Mouse (Mus musculus): ENCODE results near the gene Per3. TPM values are rescaled to one million over a fixed set of nuclear protein-coding genes. Genes with fewer than 3 reads are reported as not detected.
"Not testable (repeated sequence)": the region's sequence is repeated elsewhere in the genome, so short reads cannot be mapped to it uniquely, and the experiment has no call there.

Per3 gene
- polyA plus RNA-seq, 1 experiment from 2014 or later = 5.9 TPM

DNA sequence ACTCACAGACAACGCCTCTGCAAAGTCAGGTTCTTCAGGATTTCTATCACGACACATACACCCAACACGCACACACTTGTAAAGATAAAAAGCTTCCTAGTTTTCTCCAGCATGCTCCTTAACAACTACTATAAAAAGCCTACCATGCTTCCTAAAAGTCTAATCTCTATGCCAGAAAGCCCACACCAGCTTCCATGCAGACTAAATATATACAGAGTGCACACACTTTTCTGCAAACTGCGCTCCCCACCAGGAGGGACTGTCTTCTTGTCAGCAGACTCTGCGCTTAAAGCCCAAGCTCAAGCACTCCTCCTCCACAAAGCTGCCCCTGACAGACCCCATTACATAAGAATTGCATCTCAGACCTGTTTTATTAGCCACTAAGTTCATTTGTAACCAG lies 3.0 kb downstream of the Per3 start:
- no peaks in the 10 kb centered on the region for H3K27me3 ChIP-seq (ENCODE audit: insufficient read depth, low read length)
- peaks cover 2% of the 10 kb centered on the region; the same call in 1 of the 2 replicates for H3K36me3 ChIP-seq (replicated peaks; ENCODE audit: insufficient read depth, low read length)
- no peak overlapping the region for H3K4me3 ChIP-seq (ENCODE audit: low read depth, low read length)
- H3K4me2 ChIP-seq (ENCODE audit: low read depth, low read length) = no peak overlapping the region
- 84% methylated on average over 5 of the region's 5 CpGs for WGBS (ENCODE audit: insufficient replicate concordance)
- no peak for ATAC-seq
- TF ChIP-seq EP300 (IDR thresholded peaks at IDR 0.05; ENCODE audit: low read depth) (no peak), CTCF (IDR thresholded peaks at IDR 0.05; ENCODE audit: low read depth) (no peak)
- DNase-seq = no peak
- H3K27ac ChIP-seq (ENCODE audit: low read depth) = no peak overlapping the region
- H3K4me1 ChIP-seq (ENCODE audit: insufficient read depth) = peaks cover 19% of the 10 kb centered on the region
- no peak overlapping the region for H3K9ac ChIP-seq (replicated peaks)
- H3K9me3 ChIP-seq (ENCODE audit: low read length) = no peaks in the 10 kb centered on the region

DNA sequence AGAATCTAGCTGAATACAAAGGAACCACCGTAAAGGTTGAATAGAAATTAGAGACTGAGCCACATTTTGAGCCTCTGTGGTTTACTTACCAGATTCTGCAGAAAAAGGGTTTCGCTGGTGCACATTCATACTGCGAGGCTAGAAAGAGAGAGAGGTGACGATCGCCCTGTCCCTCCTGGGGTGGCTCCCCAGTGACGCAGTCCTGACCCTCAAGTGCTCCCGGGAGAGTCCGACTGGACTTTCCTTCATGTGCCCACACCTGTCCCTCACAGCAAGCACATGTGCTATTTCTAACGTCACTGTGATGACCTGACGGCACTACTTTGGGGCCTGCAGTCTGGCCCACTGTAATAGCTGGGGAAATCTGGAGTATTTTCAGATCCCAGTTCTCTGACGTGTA lies 6.7 kb downstream of the Per3 start:
- H3K4me1 ChIP-seq (ENCODE audit: insufficient read depth) = no peaks in the 10 kb centered on the region
- no peaks in the 10 kb centered on the region; the same call in 1 of the 2 replicates for H3K36me3 ChIP-seq (replicated peaks; ENCODE audit: insufficient read depth, low read length)
- H3K4me2 ChIP-seq (ENCODE audit: low read depth, low read length) = no peak overlapping the region
- TF ChIP-seq CTCF (IDR thresholded peaks at IDR 0.05; ENCODE audit: low read depth) = no peak
- TF ChIP-seq EP300 (IDR thresholded peaks at IDR 0.05; ENCODE audit: low read depth) = no peak
- ATAC-seq (no peak), DNase-seq (no peak)
- H3K9me3 ChIP-seq (ENCODE audit: low read length) = no peaks in the 10 kb centered on the region
- no peak overlapping the region for H3K27ac ChIP-seq (ENCODE audit: low read depth)
- WGBS (ENCODE audit: insufficient replicate concordance) = 85% methylated on average over 11 of the region's 11 CpGs
- H3K9ac ChIP-seq (replicated peaks) = no peak overlapping the region
- H3K27me3 ChIP-seq (ENCODE audit: insufficient read depth, low read length) = no peaks in the 10 kb centered on the region
- no peak overlapping the region for H3K4me3 ChIP-seq (ENCODE audit: low read depth, low read length)

DNA sequence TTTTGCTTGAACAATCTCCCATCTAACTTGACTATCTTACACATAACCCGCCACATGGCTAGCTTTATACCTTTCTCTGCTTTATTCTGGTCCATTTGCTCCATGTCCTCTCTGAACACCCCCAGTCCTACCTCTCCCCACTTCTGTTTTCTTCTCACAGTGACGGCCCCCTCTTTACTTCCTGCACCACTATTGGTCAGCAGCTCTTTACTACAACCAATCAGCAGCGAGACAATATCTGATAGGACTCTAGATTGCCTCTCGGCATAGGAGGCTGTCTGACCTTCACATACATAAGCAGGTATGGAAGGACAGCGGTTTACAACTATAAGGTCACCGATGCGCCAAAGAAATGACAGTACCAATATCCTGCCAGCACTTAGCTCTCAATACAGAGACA lies 7.9 kb downstream of the Per3 start:
- DNase-seq (no peak), ATAC-seq (no peak)
- no peak overlapping the region for H3K4me2 ChIP-seq (ENCODE audit: low read depth, low read length)
- no peaks in the 10 kb centered on the region for H3K27me3 ChIP-seq (ENCODE audit: insufficient read depth, low read length)
- H3K4me1 ChIP-seq (ENCODE audit: insufficient read depth) = no peaks in the 10 kb centered on the region
- no peak overlapping the region for H3K27ac ChIP-seq (ENCODE audit: low read depth)
- no peak overlapping the region for H3K4me3 ChIP-seq (ENCODE audit: low read depth, low read length)
- no peaks in the 10 kb centered on the region for H3K9me3 ChIP-seq (ENCODE audit: low read length)
- no peak overlapping the region for H3K9ac ChIP-seq (replicated peaks)
- 84% methylated on average over 7 of the region's 7 CpGs for WGBS (ENCODE audit: insufficient replicate concordance)
- no peaks in the 10 kb centered on the region; the same call in 1 of the 2 replicates for H3K36me3 ChIP-seq (replicated peaks; ENCODE audit: insufficient read depth, low read length)
- TF ChIP-seq EP300 (IDR thresholded peaks at IDR 0.05; ENCODE audit: low read depth) (no peak), CTCF (IDR thresholded peaks at IDR 0.05; ENCODE audit: low read depth) (no peak)

DNA sequence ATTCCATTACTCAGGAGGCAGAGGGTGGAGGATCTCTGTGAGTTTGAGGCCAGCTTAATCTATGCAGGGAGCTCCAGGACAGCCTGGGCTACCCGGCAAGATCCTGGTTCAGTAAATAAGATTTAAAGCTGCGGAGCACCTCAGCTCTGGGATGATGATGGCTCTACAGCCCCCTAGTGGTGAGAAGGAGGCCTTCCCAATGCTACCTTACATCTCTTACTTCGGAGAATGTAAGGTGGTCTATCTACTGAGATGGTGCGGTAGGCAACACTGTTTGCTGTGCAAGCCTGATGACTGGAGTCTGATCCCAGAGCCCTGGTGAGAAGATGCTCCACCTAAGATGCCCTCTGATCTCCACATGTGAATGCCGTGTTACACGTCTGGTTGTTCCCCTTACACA lies 17.5 kb downstream of the Per3 start:
- Histone ChIP-seq H3K27ac (ENCODE audit: low read depth) (no peak overlapping the region), H3K9me3 (ENCODE audit: low read length) (no peaks in the 10 kb centered on the region), H3K4me3 (ENCODE audit: low read depth, low read length) (no peak overlapping the region), H3K9ac (replicated peaks) (no peak overlapping the region), H3K4me1 (ENCODE audit: insufficient read depth) (no peaks in the 10 kb centered on the region), H3K36me3 (replicated peaks; ENCODE audit: insufficient read depth, low read length) (peaks cover 15% of the 10 kb centered on the region), H3K4me2 (ENCODE audit: low read depth, low read length) (no peak overlapping the region), H3K27me3 (ENCODE audit: insufficient read depth, low read length) (no peaks in the 10 kb centered on the region)
- 53% methylated on average over 6 of the region's 6 CpGs for WGBS (ENCODE audit: insufficient replicate concordance)
- ATAC-seq = no peak
- no peak for DNase-seq
- TF ChIP-seq EP300 (IDR thresholded peaks at IDR 0.05; ENCODE audit: low read depth) (no peak), CTCF (IDR thresholded peaks at IDR 0.05; ENCODE audit: low read depth) (peak; percentile 75)

DNA sequence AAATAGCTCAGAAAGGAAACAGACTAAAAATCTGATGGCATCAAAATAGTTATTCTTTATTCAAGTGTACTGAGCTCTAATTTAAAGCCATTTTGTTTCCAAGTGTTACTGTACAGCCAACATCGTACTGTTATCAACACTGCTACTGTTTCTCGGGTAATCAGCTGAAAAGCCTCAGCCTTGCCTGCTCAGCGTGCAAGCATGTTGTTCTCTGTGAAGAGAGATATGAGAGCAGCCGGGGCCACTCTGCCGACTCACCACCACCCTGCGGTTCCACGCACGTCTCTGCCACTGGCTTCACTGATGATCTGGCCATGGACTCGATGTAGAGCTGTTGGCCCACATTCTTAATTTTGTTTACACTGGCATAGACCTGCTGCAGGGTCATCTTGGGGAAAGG lies 20.3 kb downstream of the Per3 start:
- no peak overlapping the region for H3K27ac ChIP-seq (ENCODE audit: low read depth)
- H3K27me3 ChIP-seq (ENCODE audit: insufficient read depth, low read length) = no peaks in the 10 kb centered on the region
- ATAC-seq (no peak), DNase-seq (no peak)
- peaks cover 16% of the 10 kb centered on the region for H3K36me3 ChIP-seq (replicated peaks; ENCODE audit: insufficient read depth, low read length)
- H3K9ac ChIP-seq (replicated peaks) = no peak overlapping the region
- H3K4me3 ChIP-seq (ENCODE audit: low read depth, low read length) = no peak overlapping the region
- no peak for TF ChIP-seq CTCF (IDR thresholded peaks at IDR 0.05; ENCODE audit: low read depth)
- TF ChIP-seq EP300 (IDR thresholded peaks at IDR 0.05; ENCODE audit: low read depth) = no peak; the same call in 1 of the 2 replicates
- H3K4me1 ChIP-seq (ENCODE audit: insufficient read depth) = no peaks in the 10 kb centered on the region
- 69% methylated on average over 9 of the region's 9 CpGs for WGBS (ENCODE audit: insufficient replicate concordance)
- H3K9me3 ChIP-seq (ENCODE audit: low read length) = no peaks in the 10 kb centered on the region
- no peak overlapping the region for H3K4me2 ChIP-seq (ENCODE audit: low read depth, low read length)

DNA sequence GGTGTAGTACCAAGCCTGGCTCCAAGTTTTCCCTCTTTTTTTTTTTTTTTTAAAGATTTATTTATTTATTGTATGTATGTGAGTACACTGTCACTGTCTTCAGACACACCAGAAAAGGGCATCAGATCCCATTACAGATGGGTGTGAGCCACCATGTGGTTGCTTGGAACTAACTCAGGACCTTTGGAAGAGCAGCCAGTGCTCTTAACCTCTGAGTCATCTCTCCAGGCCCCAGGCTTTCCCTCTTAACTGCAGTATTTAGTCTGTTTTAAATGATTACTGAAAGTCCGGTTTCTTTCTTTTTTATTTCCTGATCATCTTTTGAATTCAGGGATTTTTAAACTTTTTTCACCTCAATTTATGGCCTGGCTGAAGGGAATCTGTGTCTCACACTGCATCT lies 27.1 kb downstream of the Per3 start:
- H3K36me3 ChIP-seq (replicated peaks; ENCODE audit: insufficient read depth, low read length) = peaks cover 17% of the 10 kb centered on the region
- not testable (repeated sequence) for ATAC-seq; H3K9ac ChIP-seq (replicated peaks); DNase-seq; H3K4me2 ChIP-seq (ENCODE audit: low read depth, low read length); H3K4me3 ChIP-seq (ENCODE audit: low read depth, low read length); H3K4me1 ChIP-seq (ENCODE audit: insufficient read depth); H3K27ac ChIP-seq (ENCODE audit: low read depth); H3K9me3 ChIP-seq (ENCODE audit: low read length); H3K27me3 ChIP-seq (ENCODE audit: insufficient read depth, low read length)
- 78% methylated on average over 1 of the region's 1 CpGs for WGBS (ENCODE audit: insufficient replicate concordance)

DNA sequence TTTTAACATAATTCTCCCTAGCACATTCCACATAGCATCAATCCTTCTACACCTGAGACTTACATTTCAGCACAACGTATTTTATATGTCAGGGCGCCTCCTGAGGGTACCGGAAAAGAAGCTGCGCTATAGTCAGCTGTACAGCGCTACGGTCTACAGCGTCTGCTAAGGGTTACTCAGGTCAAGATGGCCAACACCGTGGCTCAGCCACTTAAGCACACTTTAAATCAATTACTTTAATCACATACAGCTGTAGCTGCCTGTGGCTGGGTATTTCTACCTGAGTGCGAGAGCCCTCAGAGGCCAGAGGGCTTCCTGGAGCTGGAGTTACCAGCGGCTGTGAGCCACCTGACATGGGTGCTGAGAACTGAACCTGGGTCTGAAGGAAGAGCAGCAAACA lies 28.5 kb downstream of the Per3 start:
- TF ChIP-seq EP300 (IDR thresholded peaks at IDR 0.05; ENCODE audit: low read depth) = no peak
- TF ChIP-seq CTCF (IDR thresholded peaks at IDR 0.05; ENCODE audit: low read depth) = no peak
- no peak for DNase-seq
- Histone ChIP-seq H3K4me2 (ENCODE audit: low read depth, low read length) (no peak overlapping the region), H3K4me1 (ENCODE audit: insufficient read depth) (no peaks in the 10 kb centered on the region), H3K36me3 (replicated peaks; ENCODE audit: insufficient read depth, low read length) (peaks cover 14% of the 10 kb centered on the region), H3K27me3 (ENCODE audit: insufficient read depth, low read length) (no peaks in the 10 kb centered on the region), H3K9ac (replicated peaks) (no peak overlapping the region), H3K4me3 (ENCODE audit: low read depth, low read length) (no peak overlapping the region), H3K27ac (ENCODE audit: low read depth) (no peak overlapping the region), H3K9me3 (ENCODE audit: low read length) (no peaks in the 10 kb centered on the region)
- WGBS (ENCODE audit: insufficient replicate concordance) = 90% methylated on average over 10 of the region's 10 CpGs
- ATAC-seq = no peak

Measured in liver, postnatal 0 days (tissue).